8 mouse cellular contexts compared by ENCODE assay signal in the genomic region with DNA sequence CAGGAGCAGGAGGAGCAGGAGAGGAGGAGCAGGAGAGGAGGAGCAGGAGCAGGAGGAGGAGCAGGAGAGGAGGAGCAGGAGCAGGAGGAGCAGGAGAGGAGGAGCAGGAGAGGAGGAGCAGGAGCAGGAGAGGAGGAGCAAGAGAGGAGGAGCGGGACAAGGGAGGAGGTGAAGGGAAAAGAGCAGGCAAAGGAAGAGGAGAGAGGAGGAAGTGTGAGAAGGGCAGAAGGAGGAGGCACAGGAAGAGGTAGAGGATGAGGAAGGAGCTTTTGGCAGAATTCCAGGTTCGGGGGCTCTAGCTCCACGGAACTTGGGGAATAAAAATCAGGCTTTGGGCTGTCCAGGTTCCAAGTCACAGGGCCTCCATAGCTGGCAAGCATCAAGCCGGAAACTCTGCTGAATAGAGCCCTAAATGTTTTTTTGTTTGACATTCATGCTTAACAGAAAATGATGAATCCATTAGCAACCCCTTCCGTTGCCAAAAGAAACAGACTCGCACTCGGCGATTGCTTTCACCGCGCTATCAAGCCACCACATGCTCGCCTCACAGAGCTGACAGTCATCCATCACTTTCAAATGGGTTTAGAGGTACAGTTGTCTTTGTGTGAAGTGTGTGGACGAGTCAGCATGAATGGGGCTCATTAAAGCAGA.
DNase-seq lines count a peak whose midpoint lies in the region; ATAC-seq lines count a peak whose summit lies in the region.

No protein-coding gene starts in this region.

- peak overlapping the region; percentile 38 for H3K4me2 ChIP-seq in embryonic facial prominence, embryonic 13.5 days
- H3K4me2 ChIP-seq in hindbrain, embryonic 11.5 days (replicated peaks; ENCODE audit: low read depth, low read length) = peak overlapping the region; percentile 11; the same call in 1 of the 2 replicates

- H3K4me1 ChIP-seq in embryonic facial prominence, embryonic 13.5 days = 0 out of 2 replicates have a peak, but pooled peaks cover 4% of the 10 kb centered on the region
- H3K4me1 ChIP-seq in hindbrain, embryonic 11.5 days (replicated peaks; ENCODE audit: control insufficient read depth, insufficient read depth, low read length) = no peaks in the 10 kb centered on the region

- ATAC-seq in embryonic facial prominence, embryonic 13.5 days (ENCODE audit: insufficient number of reproducible peaks, insufficient read depth, low FRiP score, low TSS enrichment, low read depth) = peak; percentile 44; the same call in 1 of the 2 replicates
- peak; percentile 87 for ATAC-seq in hindbrain, embryonic 11.5 days (ENCODE audit: low FRiP score)

- no peak overlapping the region for H3K9ac ChIP-seq in embryonic facial prominence, embryonic 13.5 days
- H3K9ac ChIP-seq in hindbrain, embryonic 11.5 days (ENCODE audit: low read depth, low read length) = 0 out of 2 replicates have a peak overlapping the region, but pooled peaks have one; percentile 8

- H3K4me3 ChIP-seq in embryonic facial prominence, embryonic 13.5 days = no peak overlapping the region
- H3K4me3 ChIP-seq in hindbrain, embryonic 11.5 days (ENCODE audit: low read depth, low read length) = no peak overlapping the region

- 32% methylated on average over 12 of the region's 12 CpGs for WGBS in embryonic facial prominence, embryonic 13.5 days
- WGBS in hindbrain, embryonic 11.5 days = 25% methylated on average over 12 of the region's 12 CpGs

- H3K9me3 ChIP-seq in embryonic facial prominence, embryonic 13.5 days = no peaks in the 10 kb centered on the region
- no peaks in the 10 kb centered on the region for H3K9me3 ChIP-seq in hindbrain, embryonic 11.5 days (ENCODE audit: control insufficient read depth, low read length)

- peak; percentile 26 to 41 for DNase-seq in right cerebral cortex, adult 2 months (ENCODE audit: low spot score in 2 of 2)
- DNase-seq in right cerebral cortex, postnatal 14 days = no peak
- DNase-seq in hindbrain, embryonic 11.5 days (ENCODE audit: low spot score) = peak; percentile 54
- DNase-seq in left cerebral cortex, adult 8-10 months (ENCODE audit: low spot score in 2 of 2) = peak; percentile 9 to 36
- DNase-seq in right cerebral cortex, postnatal 10 days (ENCODE audit: low spot score in 2 of 2) = peak; percentile 53 to 65
- DNase-seq in T-cell, adult 2 months (ENCODE audit: low spot score) = no peak
- no peak for DNase-seq in spleen, postnatal 36 days (ENCODE audit: low spot score in 2 of 2)

- H3K36me3 ChIP-seq in embryonic facial prominence, embryonic 13.5 days = no peaks in the 10 kb centered on the region
- H3K36me3 ChIP-seq in hindbrain, embryonic 11.5 days (ENCODE audit: control insufficient read depth, insufficient read depth, low read length) = no peaks in the 10 kb centered on the region

- no peaks in the 10 kb centered on the region for H3K27me3 ChIP-seq in embryonic facial prominence, embryonic 13.5 days
- H3K27me3 ChIP-seq in hindbrain, embryonic 11.5 days (ENCODE audit: control insufficient read depth, insufficient read depth, low read length) = no peaks in the 10 kb centered on the region

- 0 out of 2 replicates have a peak overlapping the region, but pooled peaks have one; percentile 39 for H3K27ac ChIP-seq in embryonic facial prominence, embryonic 13.5 days
- no peak overlapping the region for H3K27ac ChIP-seq in hindbrain, embryonic 11.5 days (ENCODE audit: low read depth, low read length)

Comparison
In these comparisons a context has a peak if more than half of its experiments do, and no peak if none do; other contexts are left out.
1. DNase-seq: peak in right cerebral cortex, adult 2 months (2 of 2), hindbrain, embryonic 11.5 days (single experiment), left cerebral cortex, adult 8-10 months (2 of 2) and right cerebral cortex, postnatal 10 days (2 of 2); none in right cerebral cortex, postnatal 14 days (single experiment), T-cell, adult 2 months (single experiment) and spleen, postnatal 36 days (0 of 2).